Mouse (Mus musculus) embryonic facial prominence, embryonic 10.5 days (tissue): ENCODE results near the gene Haus3. TPM values are rescaled to one million over a fixed set of nuclear protein-coding genes. Genes with fewer than 3 reads are reported as not detected.
A peak's percentile ranks its signal among the peaks of the same experiment; 100 is the strongest.

Experiments used
- DNase-seq: peaks from one replicate; pipeline ENCODE4 v3.0.0-alpha.2; 2017; ENCODE audit warnings: low spot score
- H3K27ac ChIP-seq: fragments of 300-500 bp; sonication (generic); replicated peaks from 2 replicates; pipeline ENCODE4 v1.5.1; 2016; ENCODE audit warnings: mild to moderate bottlenecking
- H3K27me3 ChIP-seq: fragments of 300-500 bp; sonication (generic); replicated peaks from 2 replicates; pipeline ENCODE4 v1.6.1; 2016; ENCODE audit warnings: low read depth, mild to moderate bottlenecking; ENCODE audit not compliant: poor library complexity, severe bottlenecking
- H3K36me3 ChIP-seq: fragments of 300-500 bp; sonication (generic); replicated peaks from 2 replicates; pipeline ENCODE4 v1.6.1; 2016; ENCODE audit warnings: mild to moderate bottlenecking, moderate library complexity
- H3K4me1 ChIP-seq: fragments of 300-500 bp; sonication (generic); 2 replicates; pipeline ENCODE4 v1.6.1; 2016
- H3K4me3 ChIP-seq: fragments of 300-500 bp; sonication (generic); 2 replicates; pipeline ENCODE4 v1.5.1; 2016; ENCODE audit warnings: mild to moderate bottlenecking, moderate library complexity
- H3K9me3 ChIP-seq: fragments of 300-500 bp; sonication (generic); 2 replicates; pipeline ENCODE4 v1.6.1; 2016; ENCODE audit warnings: mild to moderate bottlenecking
- WGBS: fragments of 180-500 bp; shearing (Covaris S2); methylation state at CpG from one replicate; pipeline ENCODE4 v1.1.7; 2016; 5-methylcytosine and 5-hydroxymethylcytosine counted together
- polyA plus RNA-seq: library from polyadenylated mRNA; unstranded; fragments of >200 nt; fragmentation: Nextera tagmentation; extraction: Ambion mirVana; gene quantifications from 2 replicates; pipeline ENCODE4 v1.2.1, GENCODE M21; 2016

Haus3 gene
- polyA plus RNA-seq, 1 experiment from 2014 or later, result 60.0 TPM

DNA sequence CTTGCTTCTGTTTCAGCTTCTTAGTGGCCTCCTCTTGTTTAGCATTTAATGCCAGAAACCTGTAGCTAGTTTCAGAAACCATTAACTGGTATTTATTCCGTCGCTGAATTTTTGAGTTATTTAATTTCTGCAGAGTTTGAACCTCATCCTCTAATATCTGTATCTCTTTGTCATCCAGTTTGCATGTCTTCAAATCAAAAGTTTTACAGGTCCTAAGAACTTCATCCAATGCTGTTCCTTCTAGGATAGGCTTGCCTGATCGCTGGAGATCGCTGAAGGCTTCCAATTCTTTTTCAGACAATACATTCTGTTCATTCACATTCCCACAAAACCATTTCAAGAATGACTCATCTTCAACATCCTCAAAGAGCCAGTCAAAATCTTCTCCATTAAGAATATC lies 1.5 kb downstream of the Haus3 start:
- no peak for DNase-seq
- WGBS, result 85% methylated on average over 4 of the region's 4 CpGs
- Histone ChIP-seq H3K36me3 (peaks cover 26% of the 10 kb centered on the region), H3K27ac (no peak overlapping the region), H3K27me3 (no peaks in the 10 kb centered on the region), H3K9me3 (no peaks in the 10 kb centered on the region), H3K4me1 (peaks cover 28% of the 10 kb centered on the region), H3K4me3 (peak overlapping the region; percentile 82)

DNA sequence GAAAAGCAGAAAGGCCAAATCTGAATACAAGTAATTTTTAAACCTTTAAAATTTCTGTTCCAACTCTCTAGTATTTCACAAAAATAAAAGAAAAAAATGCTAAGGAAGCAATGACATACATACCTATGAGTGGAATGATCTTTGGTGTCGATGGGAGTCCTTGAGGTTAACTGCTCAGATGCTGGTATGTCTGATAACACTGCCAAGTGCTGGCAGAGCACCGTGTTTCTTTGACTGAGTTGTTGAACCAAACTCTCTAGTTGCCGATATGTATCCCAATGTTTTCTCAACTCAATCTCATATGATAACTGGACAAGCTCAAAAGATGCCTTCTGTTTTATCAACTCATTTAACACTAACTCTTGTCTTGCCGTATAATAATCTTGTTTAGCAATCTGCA lies 3.5 kb downstream of the Haus3 start:
- Histone ChIP-seq H3K27ac (no peak overlapping the region), H3K4me1 (peaks cover 28% of the 10 kb centered on the region), H3K27me3 (no peaks in the 10 kb centered on the region), H3K36me3 (peaks cover 43% of the 10 kb centered on the region), H3K4me3 (0 out of 2 replicates have a peak overlapping the region, but pooled peaks have one; percentile 13), H3K9me3 (no peaks in the 10 kb centered on the region)
- no peak for DNase-seq
- 85% methylated on average over 4 of the region's 4 CpGs for WGBS

DNA sequence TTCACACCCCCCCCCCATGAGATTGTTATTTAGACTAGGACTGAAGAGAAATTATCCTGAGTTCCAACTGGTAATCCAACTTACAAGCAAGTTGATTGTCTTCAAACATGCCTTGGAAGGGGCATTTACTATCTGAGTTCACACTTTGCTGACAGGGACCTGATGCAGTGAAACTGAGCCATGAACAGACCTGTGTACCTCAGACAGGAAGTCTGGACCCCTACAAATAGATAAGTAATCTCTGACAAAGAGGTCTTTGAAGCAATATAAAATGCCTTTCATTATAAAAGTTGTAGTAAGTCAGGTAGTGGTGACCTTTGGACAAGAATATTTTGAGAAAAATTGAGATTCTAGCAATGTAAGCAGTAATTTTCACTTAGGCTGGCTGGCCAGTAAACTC lies 20.9 kb downstream of the Haus3 start:
- Histone ChIP-seq H3K4me1 (no peaks in the 10 kb centered on the region), H3K36me3 (peaks cover 18% of the 10 kb centered on the region), H3K27ac (no peak overlapping the region), H3K27me3 (no peaks in the 10 kb centered on the region), H3K9me3 (no peaks in the 10 kb centered on the region; the same call in 1 of the 2 replicates), H3K4me3 (no peak overlapping the region)
- DNase-seq, result no peak

DNA sequence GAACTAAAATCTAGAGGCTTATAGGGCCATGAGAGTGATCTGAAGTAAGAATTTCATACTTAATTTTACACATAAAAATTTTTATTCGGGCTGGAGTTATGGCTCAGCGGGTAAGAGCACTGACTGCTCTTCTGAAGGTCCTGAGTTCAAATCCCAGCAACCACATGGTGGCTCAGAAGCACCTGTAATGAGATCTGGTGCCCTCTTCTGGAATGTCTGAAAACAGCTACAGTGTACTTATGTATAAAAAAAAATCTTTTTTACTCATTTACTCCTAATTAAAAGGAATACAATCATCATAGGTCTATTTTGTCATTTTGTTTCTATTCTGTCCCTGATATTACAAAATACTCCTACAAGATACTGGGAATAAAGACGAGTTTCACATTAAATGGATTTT lies 21.8 kb downstream of the Haus3 start:
- WGBS, result 88% methylated on average over 3 of the region's 3 CpGs
- H3K27ac ChIP-seq, result no peak overlapping the region
- H3K27me3 ChIP-seq, result no peaks in the 10 kb centered on the region
- peaks cover 8% of the 10 kb centered on the region for H3K36me3 ChIP-seq
- H3K9me3 ChIP-seq, result no peaks in the 10 kb centered on the region
- no peaks in the 10 kb centered on the region for H3K4me1 ChIP-seq
- DNase-seq, result no peak
- no peak overlapping the region for H3K4me3 ChIP-seq

DNA sequence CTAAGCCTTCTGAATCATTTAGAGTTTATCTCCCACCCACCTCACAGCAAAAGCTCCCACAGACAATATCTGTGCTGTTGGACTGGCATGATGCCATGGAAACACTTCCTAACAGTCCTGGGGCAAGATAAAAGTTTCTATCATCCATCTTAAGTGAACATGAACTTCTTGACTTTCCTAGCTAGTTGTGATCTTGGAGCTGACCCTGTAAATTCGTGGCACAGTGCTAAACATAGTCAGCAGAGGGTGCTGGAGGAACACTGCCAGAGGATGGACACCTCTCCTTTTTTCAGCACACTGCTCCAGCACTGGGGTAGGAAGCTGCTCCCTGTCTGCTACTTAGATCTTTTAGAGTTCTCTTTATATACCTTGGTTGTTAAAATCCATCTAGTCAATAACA lies 29.6 kb downstream of the Haus3 start:
- no peaks in the 10 kb centered on the region for H3K4me1 ChIP-seq
- H3K9me3 ChIP-seq, result no peaks in the 10 kb centered on the region
- H3K27ac ChIP-seq, result no peak overlapping the region
- no peaks in the 10 kb centered on the region for H3K36me3 ChIP-seq
- 3% methylated on average over 1 of the region's 1 CpGs for WGBS
- no peak overlapping the region for H3K4me3 ChIP-seq
- peak; percentile 17 for DNase-seq
- H3K27me3 ChIP-seq, result no peaks in the 10 kb centered on the region

DNA sequence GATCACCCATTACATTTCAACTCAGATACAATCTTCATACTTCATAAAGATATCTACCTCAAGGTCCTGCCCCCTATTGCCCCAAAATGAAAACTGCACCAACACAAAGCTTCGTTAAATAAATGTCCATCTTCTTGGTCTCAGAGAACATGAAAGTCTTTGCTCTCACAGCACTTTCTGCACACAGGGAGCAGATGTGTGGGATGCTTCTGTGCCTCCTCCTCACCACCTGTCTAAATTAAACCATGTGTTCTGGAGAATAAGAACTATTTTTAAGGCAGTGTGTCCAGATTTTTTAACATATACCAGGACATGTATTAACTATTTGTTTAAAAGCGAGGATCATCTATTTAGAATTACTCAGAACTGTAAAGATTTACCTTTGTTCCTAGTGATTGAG lies 36.6 kb downstream of the Haus3 start:
- no peaks in the 10 kb centered on the region for H3K9me3 ChIP-seq
- WGBS, result 80% methylated on average over 2 of the region's 2 CpGs
- H3K4me1 ChIP-seq, result no peaks in the 10 kb centered on the region
- no peaks in the 10 kb centered on the region for H3K36me3 ChIP-seq
- no peak for DNase-seq
- no peaks in the 10 kb centered on the region for H3K27me3 ChIP-seq
- no peak overlapping the region for H3K4me3 ChIP-seq
- H3K27ac ChIP-seq, result no peak overlapping the region

DNA sequence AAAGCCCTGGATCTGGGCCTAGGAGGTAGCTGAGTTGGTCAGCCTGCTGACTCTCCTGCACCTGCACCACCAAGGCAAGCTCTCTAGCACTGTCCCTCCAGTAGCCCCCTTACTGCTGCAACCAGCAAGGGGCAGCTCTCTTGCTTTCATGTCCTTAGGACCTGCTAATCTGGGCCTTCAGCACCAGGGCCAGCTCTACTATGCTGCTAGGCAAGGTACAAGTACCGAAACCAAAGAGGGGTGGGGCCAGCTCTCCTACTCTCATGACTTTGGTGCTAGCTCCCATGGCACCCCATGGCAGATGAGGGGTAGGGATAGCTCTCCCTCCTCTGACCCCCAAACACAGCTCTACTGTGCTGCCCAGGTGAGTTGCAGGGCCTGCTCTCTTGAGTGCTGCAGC lies 45.2 kb downstream of the Haus3 start:
- DNase-seq, result peak; percentile 12
- 19% methylated on average over 1 of the region's 1 CpGs for WGBS
- Histone ChIP-seq H3K36me3 (no peaks in the 10 kb centered on the region), H3K9me3 (no peaks in the 10 kb centered on the region), H3K4me1 (no peaks in the 10 kb centered on the region), H3K27ac (no peak overlapping the region), H3K27me3 (no peaks in the 10 kb centered on the region), H3K4me3 (no peak overlapping the region)

DNA sequence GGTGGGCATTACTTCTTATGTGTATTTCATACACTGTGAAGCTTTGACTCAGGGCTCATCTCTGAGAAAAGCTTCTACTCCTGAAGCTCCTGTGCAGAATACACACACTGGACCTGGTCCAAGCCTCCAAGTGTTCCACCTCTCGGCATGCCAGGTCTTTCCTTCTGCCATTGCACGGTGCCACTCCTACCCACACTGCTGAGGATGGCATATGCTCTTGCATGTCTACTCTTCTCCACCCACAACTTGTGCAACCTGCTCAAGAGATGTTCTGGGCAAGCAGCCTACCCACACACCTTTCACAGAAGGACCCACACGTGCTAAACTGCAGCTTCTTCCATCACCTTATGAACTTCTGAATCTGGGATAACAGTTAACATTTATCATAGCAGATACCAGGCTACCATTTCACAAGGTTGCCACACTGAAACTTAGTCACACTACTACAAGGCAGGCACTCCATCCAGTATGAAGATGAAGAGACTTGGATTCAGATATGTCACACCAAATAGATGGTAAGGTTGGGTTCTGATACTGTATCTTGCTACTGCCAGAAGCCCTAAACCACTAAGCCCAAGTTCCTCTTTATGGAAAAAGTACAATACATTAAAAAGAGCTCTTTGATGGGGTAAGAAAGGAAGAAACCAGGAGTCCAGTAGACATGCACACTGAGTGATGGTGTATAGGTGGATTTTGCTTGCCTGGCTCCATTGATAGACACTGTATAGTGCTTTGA lies 50.0 kb downstream of the Haus3 start:
- H3K27ac ChIP-seq, result no peak overlapping the region
- H3K4me1 ChIP-seq, result no peaks in the 10 kb centered on the region
- no peak overlapping the region for H3K4me3 ChIP-seq
- H3K36me3 ChIP-seq, result no peaks in the 10 kb centered on the region
- H3K9me3 ChIP-seq, result no peaks in the 10 kb centered on the region
- WGBS, result 82% methylated on average over 3 of the region's 3 CpGs
- no peaks in the 10 kb centered on the region for H3K27me3 ChIP-seq
- DNase-seq, result no peak

DNA sequence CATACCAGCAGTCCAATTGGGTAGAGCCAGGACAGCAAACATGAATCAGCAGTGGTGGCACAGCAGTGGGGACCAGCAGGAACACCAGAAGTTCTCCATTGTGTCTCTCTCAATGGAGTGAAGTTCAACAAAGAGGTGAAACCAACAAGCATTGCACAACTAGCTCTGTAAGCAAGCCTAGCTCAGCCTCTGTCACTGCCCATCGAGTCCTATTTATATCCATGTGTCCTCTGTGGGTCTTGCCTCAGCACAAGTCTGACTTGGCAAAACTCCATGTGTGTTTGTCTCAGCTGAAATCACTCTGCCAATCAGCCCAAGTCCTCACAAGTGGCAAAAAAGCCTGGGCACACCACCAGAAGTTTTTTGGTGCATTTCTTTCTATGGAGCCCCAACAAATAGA lies 63.6 kb downstream of the Haus3 start:
- 77% methylated on average over 1 of the region's 1 CpGs for WGBS
- DNase-seq, result no peak

More for the DNA sequence above, 63.6 kb downstream of the Haus3 start:
- H3K27ac ChIP-seq, result no peak overlapping the region
- no peaks in the 10 kb centered on the region for H3K4me1 ChIP-seq
- H3K36me3 ChIP-seq, result no peaks in the 10 kb centered on the region
- H3K4me3 ChIP-seq, result no peak overlapping the region
- no peaks in the 10 kb centered on the region for H3K27me3 ChIP-seq
- H3K9me3 ChIP-seq, result no peaks in the 10 kb centered on the region

Other genes with a start within 250 kb of the Haus3 start
- 87.5 and 89.2 TPM in 2 replicates for gene Nelfa, start 233.1 kb downstream of the Haus3 start, polyA plus RNA-seq
- 211 and 214 TPM in 2 replicates for gene Gm1673, start 186.1 kb downstream of the Haus3 start, polyA plus RNA-seq
- 0.47 and 0.73 TPM in 2 replicates for gene Nat8l, start 173.5 kb downstream of the Haus3 start, polyA plus RNA-seq
- 0.67 and 0.69 TPM in 2 replicates for gene Poln, start 79 bp downstream of the Haus3 start, polyA plus RNA-seq
- 18.7 and 23.0 TPM in 2 replicates for gene Mxd4, start 18.2 kb upstream of the Haus3 start, polyA plus RNA-seq
- 0.93 and 1.3 TPM in 2 replicates for gene Zfyve28, start 118.9 kb upstream of the Haus3 start, polyA plus RNA-seq
- gene Cfap99, start 119.1 kb upstream of the Haus3 start, polyA plus RNA-seq, result 0.06 TPM in 1 of 2 replicates, not detected in the other
- gene Rnf4, start 166.8 kb upstream of the Haus3 start, polyA plus RNA-seq, result 198 and 205 TPM in 2 replicates
- 12.1 and 13.8 TPM in 2 replicates for gene Fam193a, start 200.4 kb upstream of the Haus3 start, polyA plus RNA-seq